Mouse (Mus musculus): ENCODE data around the gene Cmtm5.
"Not testable (repeated sequence)": the region's sequence is repeated elsewhere in the genome, so short reads cannot be mapped to it uniquely, and the experiment has no call there.

Gene Cmtm5

DNA sequence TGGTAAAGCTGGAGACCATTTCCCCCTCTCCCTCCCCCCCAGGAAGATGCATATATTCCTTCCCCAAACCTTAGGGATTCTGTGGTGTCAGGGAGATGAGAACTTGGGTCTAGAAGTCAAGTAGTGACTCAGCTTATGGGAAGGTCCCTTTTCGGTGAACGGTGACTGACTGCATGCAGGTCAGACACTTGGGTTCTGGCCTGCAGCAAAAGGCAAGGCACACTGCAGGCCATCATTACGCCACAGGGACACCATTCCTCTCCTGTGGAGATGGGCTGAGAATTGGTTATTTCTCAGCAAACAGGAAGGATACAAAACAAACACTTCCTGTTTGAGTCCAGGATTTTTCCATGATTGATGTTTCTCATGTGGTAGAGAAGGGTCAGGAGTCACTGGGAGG, 23.1 kb downstream of the Cmtm5 start:
- no peak for DNase-seq (ENCODE audit: low spot score in 2 of 2)

DNA sequence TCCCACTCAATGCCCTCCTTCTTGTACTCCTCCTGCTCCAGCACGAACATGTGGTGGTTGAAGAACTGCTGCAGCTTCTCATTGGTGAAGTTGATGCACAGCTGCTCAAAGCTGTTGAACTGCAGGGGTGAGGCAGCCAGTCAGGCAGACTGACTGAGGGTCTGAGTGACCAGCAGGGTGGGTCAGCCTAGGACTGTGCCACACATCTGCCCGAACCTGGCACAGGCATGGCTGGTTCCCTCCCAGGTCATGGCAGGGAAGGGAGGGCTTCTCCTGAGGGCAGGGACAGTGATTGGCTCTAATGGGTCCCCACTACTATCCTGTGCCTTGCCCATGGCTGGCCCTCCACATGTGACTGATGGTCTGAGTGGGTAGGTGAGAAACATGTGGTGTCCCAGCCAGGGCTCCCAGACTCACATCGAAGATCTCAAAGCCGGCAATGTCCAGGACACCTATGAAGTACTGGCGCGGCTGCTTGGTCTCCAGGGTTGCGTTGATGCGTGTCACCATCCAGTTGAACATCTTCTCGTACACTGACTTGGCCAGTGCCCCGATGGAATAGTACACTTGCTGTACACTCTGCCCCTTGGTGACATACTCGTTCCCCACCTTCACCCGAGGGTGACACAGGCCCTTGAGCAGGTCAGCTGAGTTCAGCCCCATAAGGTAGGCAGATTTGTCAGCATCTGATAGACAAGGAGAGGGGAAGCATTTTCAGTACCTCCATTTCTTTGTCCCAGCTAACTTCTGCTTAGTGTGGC, 24.0 kb downstream of the Cmtm5 start:
- not testable (repeated sequence) for DNase-seq (ENCODE audit: low spot score in 2 of 2)

DNA sequence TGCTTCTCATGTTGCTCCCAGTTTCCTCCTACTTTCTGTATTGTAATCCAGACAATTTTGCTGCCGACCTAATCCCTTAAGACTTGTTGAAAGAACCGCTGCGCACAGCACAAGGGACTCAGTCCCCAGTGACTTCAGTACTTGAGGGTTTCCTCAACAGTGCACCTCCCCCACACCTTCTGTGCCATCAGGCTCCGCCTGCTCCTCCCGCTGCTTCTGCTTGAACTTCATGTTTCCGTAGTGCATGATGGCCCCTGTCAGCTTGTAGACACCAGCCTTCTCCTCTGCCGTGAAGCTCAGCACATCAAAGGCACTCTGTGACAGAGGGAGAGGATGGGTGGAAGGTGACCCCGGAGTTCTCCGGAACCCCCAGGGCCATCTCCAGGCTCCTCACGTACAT, 24.7 kb downstream of the Cmtm5 start:
- peak in 1 of 2 experiments; percentile 18 for DNase-seq (ENCODE audit: low spot score in 2 of 2)

DNA sequence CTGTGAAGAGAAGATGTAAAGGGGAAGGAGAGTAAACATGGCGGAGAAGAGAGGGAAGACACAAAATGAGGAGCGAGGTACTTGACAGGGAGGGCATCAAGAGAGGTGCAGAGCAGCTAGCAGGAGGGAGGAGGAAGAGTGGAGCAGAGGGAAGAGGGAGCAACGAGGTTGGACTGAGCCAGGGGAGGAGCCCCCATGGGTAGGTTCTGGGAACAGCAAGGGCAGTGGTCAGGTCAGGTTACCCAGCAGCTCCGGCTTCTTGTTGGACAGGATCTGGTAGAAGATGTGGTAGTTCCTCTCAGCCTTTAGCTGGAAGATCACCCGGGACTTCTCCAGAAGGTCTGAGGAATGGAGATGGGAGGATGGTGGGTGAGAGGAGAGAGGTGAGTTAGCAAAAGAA, 25.4 kb downstream of the Cmtm5 start:
- DNase-seq (ENCODE audit: low spot score in 2 of 2): no peak

DNA sequence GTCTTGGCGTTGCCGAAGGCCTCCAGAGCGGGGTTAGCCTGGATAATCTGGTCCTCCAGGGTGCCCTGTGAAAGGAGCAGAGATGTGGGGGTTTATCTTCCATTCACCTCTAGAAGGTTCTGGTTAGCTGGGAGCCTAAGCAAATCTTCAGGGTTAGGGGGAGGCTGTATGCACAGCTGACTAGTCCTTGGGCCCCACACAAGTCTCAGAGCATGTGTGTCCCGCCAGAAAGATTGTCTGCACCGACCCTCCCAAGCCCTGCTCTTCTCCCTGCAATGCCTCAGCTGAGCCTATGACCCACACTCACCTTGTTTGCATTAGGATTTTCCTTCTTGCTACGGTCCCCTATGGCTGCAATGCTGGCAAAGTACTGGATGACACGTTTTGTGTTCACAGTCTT, 26.7 kb downstream of the Cmtm5 start:
- no peak for DNase-seq (ENCODE audit: low spot score in 2 of 2)

DNA sequence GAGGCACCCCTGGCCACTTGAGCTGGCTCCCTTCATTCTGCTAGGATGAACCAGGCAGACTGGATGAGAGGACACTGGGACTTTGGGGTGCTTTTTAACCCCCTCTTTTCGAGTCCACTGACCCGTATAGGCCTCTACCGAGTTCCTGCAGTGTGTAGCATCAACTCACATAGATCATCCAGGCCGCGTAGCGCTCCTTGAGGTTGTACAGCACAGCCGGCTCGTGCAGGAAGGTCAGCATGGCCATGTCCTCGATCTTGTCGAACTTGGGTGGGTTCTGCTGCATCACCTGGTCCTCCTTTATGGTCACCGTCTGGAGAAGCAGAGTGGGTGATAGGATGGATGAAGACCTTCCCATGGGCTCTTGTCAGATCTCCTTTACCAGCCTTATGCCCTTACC, 27.7 kb downstream of the Cmtm5 start:
- no peak for DNase-seq (ENCODE audit: low spot score in 2 of 2)

DNA sequence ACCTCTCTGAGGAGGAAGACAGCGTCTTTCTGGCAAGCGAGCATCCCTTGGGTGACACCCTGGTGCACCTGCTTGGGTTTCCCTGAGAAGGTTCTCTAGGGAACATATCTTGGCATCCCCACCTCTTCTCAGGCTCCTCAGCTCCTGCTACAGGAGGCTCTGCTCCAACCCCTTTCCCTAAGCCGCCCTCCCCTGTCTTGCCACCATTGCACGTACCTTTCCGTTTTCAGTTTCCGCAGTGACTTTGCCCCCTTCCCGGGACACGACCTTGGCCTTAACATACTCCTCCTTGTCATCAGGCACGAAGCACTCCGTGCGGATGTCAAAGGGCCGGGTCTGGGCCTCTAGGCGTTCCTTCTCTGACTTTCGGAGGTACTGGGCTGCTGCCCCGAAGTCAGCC, 29.0 kb downstream of the Cmtm5 start:
- no peak for DNase-seq (ENCODE audit: low spot score in 2 of 2)

DNA sequence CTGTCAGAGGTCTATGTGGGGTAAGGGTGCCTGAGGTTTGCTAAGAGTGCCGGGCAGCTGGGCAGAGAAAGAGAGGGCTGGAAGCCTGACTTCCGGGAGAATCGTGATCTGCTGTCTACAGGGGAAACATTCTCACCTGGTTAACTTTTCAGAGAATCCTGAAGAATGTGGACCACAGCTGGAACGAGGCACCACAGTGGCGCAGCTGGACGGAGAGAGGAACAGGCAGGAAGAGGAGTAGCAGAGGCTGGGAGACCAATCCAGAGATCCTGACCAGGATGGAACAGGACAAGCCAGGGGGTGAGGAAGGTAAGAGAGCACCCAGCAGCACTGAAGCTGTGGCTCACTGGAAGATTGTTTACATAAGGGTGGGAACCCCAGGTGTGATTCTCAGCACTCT, 29.6 kb downstream of the Cmtm5 start:
- no peak for DNase-seq (ENCODE audit: low spot score in 2 of 2)

DNA sequence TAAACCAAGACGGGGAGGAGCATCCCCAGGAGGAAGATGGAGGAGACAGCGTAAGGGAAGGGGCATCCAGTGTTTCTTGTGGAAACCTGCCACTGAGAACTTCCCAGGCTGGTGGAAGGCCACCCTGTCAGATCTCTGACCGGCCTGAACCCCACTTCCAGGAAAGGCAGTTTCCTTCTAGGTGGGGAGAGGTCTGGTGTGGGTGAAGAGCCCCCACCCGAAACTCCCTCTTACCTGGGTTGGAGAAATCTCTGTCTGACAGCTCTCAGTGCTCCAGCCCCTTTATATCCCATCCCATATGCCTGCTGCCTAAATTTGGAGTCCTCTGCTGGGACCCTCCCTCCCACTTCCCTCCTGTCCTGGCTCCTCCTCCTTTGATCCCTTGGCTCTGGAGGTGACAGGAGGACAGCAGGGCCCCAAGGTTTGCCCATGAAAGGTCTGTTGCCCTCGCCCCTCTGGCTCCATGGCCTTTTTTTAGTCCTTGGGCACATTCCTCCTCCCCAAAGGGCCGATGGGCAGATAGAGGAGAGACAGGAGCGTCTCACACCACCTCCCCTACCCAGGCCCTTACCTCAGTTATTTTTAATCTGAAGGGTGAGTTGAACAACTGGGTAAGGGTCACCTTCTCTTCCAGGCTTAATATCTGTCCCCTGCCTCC, 30.4 kb downstream of the Cmtm5 start, which contains the start of gene Myh6:
Gene Myh6, minus strand, starts transcription at position 608 of the 658 bp plus-strand sequence.
- DNase-seq (ENCODE audit: low spot score in 2 of 2): no peak

DNA sequence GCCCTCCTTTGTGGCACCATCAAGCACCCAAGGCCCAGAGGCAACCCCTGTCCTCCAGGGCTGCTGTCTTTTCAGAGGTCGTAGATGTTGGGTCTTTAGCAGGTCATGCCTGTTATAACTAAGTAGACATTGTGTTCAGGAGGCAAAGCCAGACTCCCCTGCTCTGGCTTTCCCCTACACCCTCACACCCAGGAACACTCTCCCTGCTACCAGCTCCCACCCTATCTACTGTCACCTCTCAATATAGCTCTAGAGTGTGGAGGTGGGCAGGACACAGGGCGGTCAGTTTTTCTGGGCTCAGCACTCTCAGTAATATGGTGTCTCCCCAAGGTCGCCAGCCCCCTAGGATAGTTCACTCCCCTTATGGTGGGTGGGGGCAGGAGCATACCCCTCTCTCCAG, 31.8 kb downstream of the Cmtm5 start:
- no peak for DNase-seq (ENCODE audit: low spot score in 2 of 2)

DNA sequence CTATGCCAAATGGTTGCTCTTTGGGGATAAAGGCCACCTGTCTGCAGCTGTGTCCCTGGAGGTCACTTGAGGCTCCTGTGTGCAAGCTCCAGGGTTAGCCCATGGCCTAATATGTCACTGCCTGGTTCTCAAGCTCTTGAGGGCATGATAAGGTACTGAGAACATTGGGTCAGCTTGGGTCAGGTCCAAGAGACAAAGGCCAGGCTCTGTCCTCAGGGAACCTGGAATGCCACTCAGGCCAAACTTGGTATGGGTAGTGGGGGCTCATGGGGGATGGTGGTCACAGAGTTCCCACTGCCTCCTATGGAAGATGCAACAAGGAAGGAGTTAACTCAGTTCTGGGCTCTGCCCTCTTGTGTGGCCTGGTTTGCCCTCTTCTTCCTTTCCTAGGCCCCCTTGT, 32.3 kb downstream of the Cmtm5 start:
- no peak for DNase-seq (ENCODE audit: low spot score in 2 of 2)

DNA sequence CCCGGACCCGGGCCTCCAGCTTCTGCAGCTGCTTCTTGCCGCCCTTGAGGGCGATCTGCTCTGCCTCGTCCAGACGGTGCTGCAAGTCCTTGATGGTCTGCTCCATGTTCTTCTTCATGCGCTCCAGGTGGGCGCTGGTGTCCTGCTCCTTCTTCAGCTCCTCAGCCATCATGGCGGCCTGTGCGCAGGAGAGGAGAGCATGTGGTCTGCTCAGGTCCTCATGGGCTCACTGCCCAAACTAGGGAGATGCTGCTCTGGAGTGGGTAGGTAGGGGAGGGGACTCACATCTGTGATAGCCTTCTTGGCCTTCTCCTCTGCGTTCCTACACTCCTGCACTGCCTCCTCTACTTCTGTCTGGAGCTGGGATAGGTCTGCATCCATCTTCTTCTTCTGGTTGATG, 36.7 kb downstream of the Cmtm5 start:
- DNase-seq (ENCODE audit: low spot score in 2 of 2): not testable (repeated sequence)

DNA sequence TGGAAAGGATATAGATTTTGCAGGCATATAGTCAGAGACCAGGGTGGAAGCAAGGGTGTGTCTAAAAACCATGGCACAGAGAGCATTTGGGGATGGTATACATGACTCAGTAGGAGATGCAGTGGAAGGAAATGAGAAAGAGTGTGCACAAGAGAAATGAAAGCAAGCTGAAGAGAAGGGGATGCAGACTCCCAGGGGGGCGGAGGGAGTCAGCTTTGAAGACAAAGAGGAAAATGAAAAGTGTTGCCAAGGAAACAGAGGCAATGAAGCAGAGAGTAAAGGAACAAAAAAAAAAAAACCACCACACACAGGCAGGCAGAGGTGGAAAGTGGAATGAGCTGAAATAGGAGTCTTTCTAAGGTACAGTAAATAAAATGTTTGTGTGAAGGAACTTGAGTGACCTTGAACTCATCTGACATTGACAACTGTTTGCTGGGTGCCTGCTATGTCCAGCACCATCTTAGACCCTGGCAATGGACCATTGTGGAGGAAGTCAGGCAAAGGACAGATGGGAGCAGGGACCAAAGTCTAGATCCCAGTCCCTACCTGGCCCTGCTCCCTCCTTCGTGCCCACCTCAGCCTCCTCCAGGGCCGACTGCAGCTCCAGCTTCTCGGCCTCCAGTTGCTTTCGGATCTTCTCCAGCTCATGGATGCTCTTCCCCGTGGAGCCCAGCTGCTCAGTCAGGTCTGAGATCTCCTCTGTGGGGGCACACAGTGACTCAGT, 38.2 kb downstream of the Cmtm5 start:
- DNase-seq (ENCODE audit: low spot score in 2 of 2): peak in 1 of 2 experiments; percentile 46

DNA sequence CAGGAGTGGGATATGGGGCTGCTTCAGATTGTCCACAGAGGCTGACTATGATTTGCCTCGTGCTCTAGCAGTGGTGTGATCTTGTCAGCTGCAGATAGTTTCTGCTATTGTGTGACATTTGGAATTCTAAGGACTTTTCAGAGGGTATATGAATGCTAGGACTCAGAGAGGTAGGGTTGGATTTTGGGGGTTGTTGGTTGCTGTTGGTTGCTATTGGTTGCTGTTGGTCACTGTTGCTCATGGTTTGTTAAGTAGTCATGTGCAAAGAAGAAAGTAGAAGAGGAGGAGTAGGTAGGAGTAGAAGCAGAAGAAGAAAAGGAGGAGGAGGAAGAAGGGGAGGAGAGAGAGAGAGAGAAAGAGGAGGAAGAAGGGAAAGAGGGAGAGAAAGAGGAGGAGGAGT, 40.6 kb downstream of the Cmtm5 start, which contains the start of gene Gm17428:
Gene Gm17428, plus strand, starts transcription at position 301 of the 400 bp plus-strand sequence.
- DNase-seq (ENCODE audit: low spot score in 2 of 2): no peak

DNA sequence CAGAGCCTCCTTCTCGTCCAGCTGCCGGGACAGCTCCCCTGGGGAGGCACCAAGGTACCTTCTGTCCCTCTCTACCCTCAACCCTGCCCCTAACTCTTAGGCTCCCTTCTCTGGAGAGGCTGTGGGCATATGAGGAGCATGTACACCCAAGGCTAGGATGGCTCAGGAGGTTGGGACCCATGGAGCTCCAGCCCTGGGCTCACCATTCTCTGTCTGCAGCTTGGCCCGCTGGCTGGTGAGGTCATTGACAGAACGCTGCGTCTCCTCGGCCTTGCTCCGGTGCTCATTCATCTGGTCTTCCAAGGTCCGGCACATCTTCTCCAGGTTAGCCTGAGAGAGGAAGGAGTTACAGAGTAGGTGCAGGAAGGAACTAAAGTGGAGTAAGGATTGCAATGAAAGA, 42.6 kb downstream of the Cmtm5 start:
- DNase-seq (ENCODE audit: low spot score in 2 of 2): no peak

DNA sequence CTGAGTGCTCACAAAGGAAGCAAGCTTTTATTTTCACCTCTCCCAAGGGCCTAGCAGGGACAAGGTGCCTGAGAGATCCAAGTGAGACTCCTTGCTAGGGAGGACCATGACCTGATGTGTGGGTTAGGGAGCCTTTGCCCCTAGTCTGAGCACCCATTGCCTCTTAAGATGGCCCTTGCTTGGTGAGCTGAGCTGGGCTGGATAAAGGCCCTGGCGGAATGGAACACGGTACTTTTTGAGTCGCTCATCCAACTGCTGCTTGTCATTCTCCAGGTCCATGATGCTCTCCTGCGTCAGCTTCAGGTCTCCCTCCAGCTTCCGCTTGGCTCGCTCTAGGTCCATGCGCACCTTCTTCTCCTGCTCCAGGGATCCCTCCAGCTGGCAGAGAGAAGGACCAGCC, 45.9 kb downstream of the Cmtm5 start:
- no peak for DNase-seq (ENCODE audit: low spot score in 2 of 2)

DNA sequence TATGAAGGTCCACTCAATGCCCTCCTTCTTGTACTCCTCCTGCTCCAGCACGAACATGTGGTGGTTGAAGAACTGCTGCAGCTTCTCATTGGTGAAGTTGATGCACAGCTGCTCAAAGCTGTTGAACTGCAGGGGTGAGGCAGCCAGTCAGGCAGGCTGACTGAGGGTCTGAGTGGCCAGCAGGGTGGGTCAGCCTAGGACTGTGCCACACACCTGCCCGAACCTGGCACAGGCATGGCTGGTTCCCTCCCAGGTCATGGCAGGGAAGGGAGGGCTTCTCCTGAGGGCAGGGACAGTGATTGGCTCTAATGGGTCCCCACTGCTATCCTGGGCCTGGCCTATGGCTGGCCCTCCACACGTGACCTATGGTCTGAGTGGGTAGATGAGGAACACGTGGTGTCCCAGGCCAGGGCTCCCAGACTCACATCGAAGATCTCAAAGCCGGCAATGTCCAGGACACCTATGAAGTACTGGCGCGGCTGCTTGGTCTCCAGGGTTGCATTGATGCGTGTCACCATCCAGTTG, 52.4 kb downstream of the Cmtm5 start:
- DNase-seq (ENCODE audit: low spot score in 2 of 2): not testable (repeated sequence)

Measured in frontal cortex, postnatal 14 days (tissue).